Mouse (Mus musculus) embryo, embryonic 11 days (tissue): ENCODE data around the gene Hoxd9.

Experiments used
- DNase-seq: peaks from one replicate; pipeline ENCODE4 v3.0.0-alpha.2; 2015

Hoxd9 gene

DNA sequence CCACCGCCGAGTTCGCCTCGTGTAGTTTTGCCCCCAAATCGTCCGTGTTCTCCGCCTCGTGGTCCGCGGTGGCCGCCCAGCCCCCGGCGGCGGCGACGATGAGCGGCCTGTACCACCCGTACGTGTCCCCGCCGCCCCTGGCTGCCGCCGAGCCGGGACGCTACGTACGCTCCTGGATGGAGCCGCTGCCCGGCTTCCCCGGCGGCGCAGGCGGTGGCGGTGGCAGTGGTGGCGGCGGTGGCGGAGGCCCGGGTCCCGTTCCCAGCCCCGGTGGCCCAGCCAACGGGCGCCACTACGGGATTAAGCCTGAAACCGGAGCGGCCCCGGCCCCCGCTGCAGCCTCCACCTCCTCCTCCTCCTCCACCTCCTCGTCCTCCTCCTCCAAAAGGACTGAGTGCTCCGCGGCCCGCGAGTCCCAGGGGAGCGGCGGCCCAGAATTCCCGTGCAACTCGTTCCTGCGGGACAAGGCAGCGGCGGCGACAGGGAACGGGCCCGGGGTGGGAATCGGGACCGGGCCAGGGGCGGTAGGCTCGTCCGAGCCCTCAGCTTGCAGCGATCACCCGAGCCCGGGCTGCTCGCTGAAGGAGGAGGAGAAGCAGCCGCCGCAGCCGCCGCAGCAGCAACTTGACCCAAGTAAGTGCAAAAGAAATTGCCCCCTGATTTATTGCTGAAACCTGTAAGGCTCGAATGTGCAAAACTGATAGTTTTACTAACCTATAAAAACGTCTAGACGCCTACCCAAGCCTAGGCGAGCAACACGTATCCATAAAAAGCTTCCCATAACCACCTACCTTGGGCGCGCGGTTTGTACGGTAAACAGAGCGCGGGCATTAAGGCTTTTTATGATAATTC is 900 bp downstream of the Hoxd9 start:
- DNase-seq: no peak

DNA sequence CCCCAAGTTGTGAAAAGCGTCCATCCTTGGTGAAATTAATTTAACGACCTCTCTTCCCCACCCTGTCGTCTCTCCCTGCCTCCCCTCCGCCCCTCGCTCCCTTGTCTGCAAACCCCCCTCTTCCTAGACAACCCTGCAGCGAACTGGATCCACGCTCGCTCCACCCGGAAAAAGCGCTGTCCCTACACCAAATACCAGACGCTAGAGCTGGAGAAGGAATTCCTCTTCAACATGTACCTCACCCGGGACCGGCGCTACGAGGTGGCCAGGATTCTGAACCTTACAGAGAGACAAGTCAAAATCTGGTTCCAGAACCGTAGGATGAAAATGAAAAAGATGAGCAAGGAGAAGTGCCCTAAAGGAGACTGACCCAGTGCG is 1.5 kb downstream of the Hoxd9 start:
- no peak for DNase-seq

DNA sequence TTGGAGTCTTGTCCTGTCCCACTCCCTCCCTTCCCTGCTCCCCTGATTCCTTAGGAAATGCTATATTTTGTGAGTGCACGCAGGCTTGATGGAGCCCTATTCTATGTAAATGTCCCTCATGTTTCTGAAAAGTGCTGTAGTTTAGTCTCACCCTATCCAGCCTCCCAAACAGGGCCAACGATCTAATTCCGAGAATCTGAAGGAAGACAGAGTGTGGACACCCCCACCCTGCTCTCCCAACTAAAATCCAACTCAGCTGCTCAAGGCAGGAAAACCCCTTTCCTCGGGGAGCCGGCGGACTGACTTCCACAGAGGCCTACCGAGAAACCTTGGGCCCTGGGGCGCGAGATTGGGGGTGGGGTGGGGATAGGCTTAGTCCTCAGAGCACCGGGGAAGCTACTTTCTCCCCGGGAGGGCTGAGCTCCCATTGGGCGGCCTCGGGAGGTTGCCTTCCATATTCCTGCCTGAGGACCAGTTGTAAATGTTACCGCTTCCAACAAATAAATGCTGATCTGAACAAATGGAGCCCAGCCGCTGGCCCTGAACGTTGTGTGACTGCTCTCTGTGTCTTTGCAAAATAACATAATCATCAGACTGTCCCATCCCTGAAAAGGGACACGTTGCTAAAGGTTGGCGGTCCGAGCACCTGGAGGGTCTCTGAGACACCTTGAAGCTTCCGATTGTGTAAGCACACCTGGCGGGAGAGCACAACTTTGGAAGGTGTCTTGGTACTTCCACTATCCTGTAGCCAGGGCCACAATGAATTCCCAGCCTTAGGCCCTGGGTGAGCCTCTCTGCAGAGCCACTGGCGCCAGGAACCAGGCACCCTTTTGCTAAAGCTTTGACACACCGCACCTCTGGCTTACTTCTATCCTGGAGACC is 2.4 kb downstream of the Hoxd9 start:
- DNase-seq: no peak

DNA sequence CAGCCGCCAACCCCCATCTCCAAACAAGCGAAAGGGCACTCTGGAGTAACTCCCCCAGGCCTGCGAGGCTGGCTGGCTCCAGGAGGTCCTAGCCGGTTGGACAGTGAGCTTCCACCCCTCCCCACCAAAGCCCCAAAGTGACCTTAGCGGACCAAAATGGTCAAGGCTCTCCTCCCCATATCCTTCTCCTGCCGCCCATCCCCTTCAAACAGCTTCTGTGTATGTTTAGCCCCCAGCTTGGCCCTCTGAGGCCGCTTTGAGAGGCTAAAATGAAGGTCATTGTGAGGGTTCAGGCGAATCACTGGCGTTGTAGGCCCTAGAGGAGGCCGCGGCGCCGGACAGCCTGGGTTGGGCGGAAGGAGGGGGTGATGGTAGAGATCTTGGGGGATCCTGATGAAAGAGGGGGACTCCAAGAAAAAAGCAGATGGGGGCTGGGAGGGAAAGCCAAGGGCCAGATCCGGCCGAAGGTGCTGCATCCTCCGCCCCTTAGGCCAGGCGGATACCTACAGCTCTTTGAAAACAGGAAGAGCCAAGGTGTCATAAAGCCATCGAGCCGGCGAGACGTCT is 3.1 kb downstream of the Hoxd9 start:
- no peak for DNase-seq

DNA sequence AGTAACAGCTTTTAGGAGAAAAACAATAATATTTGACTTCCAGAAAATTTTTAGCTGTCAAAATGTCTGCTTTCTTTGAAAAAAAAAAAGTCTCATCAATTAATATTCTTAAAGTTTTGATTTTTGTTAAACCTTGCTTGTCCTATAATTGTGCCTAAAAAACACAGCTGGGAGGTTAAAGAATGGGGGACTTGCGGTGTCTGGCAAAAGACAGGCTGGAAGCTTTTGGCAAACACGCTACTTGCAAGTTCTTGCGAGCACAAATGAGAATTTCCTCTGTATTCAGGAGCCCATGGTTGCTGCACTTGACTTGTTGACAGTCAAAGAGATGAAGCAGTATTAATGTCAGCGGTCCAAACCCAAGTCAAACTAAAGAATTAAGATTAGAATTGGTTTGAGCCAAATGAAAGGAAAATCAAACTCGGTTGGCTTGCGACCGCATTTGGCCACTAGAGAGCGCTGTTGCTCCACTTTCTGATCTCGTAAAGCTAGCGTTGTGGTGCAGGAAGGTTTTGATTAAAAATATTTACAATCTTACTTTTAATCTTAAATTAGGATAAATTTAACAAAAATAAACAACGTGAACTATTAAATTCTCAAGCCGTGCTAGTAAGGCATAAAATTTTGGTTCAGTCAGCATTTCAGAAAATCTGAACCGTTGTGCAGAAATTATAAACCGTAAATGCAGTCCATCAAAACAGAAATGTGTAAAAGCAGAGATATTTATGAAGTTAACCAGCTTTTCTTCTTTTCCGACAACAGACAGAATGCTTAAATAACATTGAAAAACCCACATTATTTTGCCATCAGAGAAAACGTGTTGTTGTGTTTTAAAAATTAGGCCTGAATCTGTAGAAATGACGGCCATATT is 4.7 kb downstream of the Hoxd9 start:
- DNase-seq: peak; percentile 88

DNA sequence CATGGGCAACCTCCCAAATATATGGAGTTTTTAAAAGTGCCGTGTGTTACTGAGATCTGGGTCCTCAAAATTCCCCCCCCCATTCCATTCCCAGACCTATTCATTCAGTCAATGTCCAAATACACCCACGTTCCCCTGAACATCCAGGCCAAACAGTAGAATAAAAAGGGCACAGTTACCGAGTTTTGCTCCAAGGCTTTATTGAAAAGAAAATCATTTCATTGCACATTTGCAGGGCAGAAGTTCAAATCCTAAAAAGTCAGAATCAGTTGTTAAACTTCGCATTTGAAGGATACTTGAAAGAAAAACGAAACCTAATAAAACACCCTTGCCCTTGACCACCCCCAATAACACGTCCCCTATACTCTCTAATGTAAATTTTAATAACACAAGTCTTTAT is 5.3 kb downstream of the Hoxd9 start:
- no peak for DNase-seq

DNA sequence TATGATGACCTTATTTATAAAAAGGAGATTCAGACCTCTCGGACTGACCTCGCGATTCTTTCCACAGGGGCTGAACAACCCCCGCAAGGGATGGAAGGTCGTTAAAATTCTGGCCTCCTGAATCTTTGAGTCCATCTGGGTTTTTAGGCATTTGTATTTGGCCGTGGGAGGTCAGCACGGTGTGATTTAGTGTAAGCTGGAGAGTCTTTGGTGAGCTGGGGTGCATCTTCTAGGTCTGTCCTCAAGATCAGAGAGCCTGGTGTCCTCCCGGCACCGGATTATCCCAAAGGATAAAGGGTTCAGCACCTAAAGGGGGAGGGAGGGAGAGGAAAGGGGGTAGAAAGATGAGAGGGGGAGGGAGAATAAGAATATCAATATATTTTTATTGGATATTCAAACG is 5.8 kb downstream of the Hoxd9 start:
- DNase-seq: no peak

DNA sequence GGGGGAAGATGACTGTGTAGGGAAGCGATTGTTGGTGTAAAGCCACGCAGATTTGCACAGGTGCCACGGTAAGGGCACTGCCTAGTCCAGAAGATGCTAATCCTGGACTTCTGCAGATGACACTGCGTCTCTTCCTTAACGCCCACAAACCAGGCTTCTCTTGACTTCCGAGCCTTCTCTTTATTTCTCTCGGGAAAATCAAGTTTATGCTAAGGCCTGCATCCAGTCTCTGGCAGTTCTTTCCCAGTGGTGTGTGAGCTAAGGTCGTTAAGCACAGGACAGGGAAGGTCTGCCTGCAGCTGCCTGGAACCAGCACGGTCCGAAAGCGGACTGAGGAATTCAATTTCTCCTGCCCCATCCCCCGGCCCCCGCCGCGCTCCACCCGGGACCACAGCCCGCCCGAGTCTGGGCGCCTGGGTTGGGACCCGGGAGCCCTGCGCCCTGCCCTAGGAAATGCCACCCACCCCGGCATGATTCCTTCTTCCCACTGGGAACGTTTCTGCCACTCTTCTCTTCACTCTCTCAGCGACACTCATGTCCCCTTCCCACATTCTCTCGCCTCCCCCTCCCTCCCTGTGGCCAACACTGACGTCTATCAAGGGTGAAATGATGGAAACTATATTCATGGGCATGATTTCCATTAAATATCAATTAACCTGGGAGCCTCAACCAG is 6.3 kb downstream of the Hoxd9 start:
- peak; percentile 64 for DNase-seq

DNA sequence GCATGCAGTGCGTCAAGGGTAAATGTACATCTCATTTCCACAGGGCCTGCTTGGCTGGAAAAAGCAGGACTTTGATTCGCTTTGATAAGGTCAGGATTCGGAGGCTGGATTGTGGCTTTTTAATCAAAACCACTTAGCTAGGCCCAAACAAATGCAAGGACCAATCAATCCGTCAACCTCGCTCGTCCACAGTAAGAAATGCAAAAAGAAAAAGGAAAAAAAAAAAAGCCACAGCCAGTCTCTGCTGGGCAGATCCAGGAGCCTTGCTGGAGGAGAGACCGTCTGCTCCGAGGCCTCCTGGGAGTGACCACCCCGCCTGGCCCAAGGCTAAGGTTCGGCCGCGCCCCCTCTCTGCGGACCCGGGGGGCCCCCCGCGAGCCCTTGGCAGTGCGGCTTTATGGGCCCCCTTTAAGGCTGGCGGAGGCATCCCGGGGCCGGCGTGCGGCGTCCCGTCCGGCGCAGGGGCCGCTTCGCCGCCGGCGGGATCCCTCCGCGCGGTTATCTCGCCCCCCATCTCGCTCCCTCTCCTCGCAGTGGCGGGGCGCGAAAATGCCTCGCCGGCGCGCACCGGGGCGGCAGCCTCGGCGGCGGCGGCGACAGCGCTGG is 7.0 kb downstream of the Hoxd9 start, which contains the start of gene Hoxd8:
Gene Hoxd8, plus strand, starts transcription at position 223 of the 606 bp plus-strand sequence.
- peak; percentile 91 for DNase-seq

DNA sequence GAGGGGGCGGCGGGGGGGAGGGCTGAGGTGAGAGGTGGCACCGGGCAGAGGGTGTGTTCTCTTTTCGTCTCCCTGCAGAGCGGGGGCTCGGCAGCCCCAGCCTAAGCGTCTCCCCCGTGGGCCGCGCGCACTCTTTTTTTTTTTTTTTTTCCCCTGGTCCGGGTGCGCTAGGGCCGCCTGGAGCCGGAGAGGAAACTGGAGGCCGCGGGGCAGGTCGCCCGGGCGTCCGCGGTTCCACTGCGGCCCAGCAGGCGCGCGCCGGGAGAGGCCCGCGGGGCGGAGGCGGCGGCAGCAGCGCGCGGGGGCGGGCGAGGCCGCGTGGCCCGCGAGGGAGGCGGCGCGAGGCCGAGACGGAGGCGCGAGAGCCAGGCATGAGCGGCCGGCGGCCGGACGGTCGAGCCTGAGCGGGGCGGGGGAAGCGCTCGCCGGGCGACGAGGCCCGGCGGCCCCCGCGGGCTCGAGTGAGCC is 7.5 kb downstream of the Hoxd9 start:
- DNase-seq: peak; percentile 65

DNA sequence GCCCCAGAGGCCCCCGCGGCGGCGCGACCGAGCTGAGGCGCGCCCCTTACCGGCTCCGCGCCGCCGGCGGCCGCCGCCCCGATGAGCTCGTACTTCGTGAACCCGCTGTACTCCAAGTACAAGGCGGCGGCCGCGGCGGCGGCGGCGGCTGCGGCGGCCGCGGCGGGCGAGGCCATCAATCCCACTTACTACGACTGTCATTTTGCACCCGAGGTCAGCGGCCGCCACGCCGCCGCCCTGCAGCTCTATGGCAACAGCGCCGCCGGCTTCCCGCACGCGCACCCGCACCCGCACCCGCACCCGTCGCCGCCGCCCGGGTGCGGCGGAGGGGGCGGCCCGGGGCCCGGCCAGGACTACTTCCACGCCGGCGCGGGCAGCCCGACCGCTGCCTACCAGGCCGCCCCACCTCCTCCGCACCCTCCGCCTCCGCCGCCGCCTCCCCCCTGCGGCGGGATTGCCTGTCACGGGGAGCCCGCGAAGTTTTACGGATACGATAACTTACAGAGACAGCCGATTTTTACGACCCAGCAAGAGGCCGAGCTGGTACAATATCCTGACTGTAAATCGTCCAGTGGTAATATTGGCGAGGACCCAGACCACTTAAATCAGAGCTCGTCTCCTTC is 8.1 kb downstream of the Hoxd9 start:
- peak; percentile 77 for DNase-seq

DNA sequence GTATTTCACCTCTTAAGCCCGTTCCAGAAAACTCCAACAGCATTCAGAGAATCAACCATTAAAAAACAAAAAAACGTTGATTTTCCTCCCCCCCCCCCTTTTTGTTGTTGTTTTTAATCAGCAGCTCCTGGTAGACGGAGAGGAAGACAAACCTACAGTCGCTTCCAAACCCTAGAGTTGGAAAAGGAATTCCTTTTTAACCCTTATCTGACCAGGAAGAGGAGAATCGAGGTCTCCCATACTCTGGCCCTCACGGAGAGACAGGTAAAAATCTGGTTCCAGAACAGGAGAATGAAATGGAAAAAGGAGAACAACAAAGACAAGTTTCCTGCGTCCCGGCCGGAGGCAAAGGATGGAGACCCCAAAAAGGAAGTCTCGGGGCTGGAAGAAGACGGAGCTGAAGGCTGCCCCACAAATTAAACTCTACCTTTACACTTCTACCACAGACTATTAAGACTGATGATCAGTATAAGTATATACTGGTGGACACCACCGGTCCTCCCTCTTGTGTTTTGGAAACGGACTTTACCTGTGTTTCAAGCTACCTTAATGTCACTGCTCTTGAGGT is 8.9 kb downstream of the Hoxd9 start:
- no peak for DNase-seq

DNA sequence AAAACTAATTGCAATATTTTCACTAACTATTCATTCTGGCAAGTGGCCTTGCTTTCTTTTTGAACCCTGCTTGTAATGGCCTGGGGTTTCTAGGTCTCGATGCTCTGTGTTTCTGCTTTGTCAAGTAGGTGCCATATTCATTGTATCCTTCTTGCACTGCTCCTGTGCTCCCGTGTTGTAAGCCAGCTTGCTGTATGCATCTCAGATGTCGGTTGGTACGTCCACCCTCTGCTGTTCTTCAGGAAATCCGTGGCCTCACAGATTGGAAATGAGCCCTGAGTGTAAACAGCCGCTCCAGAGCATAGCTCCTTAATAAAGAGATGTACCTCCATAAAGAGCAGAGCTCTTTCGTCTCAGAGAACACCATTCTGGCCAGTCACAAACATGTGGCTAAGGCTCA is 10.1 kb downstream of the Hoxd9 start:
- no peak for DNase-seq

DNA sequence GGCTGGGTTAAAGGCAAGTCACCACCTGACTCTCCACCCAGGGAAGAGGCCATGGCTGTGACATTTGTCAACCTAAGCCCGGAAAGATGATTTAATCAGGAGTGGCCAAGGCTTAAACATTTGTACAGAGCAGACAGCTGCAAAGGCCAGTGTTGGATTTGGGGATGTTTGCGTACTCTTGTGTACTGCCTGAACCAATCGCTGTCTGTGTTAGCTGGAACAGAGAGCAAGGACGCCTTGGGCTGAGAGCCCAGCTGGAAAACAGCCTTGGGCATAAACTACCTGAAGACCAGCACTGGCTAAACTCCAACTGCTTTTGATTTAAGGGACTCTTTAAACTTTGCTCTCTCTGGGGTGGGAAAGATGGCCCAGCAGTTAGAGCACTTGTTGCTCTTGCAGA is 11.1 kb downstream of the Hoxd9 start:
- DNase-seq: no peak

DNA sequence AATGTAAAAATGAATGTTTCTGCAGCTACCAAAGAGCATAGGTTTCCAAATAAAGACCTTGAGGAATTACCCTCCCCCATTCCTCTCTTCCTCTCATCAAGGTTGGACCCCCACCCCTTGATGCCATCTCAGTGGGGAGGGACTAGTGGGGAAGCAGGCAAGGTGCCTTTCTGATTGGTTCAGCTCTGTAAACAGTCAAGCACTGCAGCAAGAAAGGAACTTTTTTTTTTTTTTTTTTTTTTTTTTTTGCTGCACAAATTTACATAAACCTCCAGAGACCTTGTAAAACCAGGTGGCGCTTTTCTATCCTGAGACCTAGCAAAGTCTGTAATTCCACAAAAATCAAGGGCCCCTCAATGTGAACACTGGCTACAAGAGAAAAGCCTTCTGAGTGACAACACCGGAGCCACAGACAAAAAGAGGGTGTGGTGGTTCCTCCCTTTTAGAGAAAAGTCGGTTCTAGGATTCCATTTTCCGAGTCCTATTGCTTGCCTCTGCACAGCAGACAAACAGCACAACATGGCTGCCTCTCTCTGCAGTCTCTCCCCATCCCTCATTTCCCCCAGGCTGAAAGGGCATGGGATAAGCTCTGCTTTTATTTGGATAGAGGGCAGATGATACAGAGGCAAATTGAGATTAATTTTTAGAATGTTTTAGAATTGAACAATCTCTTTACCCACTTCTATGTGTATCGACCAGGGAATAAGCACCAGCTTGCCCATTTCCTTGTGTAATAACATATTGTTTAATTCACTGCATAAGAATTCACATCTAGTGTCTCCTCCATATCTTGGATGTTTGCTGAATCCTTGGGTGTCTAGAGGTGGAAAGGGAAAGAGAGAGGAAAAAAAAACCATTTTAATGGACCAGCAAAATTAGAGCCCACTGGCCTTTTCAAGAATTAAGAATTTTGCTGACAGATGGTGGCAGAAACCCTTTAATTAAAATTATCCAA is 12.2 kb downstream of the Hoxd9 start:
- DNase-seq: no peak

DNA sequence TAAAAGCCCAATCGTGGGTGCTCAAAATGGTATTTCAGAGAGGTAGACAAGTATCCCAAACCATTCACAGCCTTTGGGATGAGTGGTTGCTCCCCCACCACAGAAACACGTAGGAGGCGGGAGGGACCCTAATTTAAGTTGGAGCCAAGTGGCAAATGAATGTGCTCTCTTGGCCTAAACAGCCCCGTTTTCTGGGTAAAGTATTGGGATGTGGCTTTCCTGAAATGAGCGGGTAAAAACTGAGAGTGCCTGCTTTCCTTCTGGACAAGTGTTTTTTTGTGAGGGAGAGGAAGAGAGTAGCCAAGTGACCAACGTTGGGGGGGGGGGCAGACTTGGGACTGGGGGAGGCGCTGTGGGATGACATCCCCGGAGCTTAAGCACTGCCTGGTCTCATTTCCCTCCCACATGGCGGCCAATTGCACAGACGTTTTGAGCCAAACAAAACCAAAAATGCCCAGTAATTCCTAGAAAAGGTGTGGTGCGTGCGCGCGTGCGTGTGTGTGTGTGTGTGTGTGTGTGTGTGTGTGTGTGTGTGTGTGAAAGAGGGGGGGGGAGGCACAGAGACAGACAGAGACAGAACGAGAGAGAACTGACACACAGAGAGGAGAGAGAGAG is 13.5 kb downstream of the Hoxd9 start:
- no peak for DNase-seq

DNA sequence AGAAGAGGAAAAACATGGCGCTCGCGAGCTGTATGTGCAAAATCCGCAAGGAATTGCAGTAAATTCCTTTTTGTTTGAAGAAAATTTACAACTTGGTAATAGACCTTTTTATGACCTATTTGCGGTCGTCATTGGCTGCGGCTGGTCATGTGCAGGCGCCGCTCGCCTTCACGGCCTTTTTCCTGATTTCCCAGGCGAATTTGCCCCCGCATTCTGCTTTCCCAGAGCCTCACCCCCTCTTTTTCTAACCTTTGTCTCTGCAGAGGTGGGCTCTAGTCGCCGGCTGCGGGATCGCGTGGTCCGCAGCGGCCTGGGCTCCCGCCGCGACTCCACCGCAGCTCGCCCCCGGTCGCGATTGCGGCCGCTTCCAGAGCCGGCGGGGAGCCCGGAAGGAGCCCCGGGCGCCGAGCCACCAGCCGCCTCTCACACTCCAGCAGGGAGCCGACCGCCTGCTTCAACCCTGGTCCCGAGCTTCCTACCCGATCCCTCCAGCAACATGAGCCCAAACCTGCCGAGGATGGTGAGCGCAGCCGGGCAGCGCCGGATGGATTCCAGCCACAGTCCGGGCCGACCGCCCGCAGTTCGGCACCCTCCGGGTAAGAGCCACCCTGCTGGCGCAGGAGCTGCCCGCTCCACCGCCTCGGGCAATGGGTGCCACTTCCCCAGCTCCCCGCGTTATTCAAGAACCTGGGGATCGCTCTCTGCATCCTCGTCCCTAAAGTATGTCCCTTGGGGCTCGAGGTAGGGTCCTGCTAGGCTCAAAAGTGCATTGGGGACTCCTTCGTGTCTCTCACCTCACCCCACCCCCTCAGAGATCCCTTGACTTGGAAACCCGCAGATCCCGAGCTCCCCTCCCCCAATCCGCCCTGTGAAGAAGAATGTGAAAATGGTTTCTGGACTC is 14.4 kb downstream of the Hoxd9 start, which contains the start of the genes Hoxd3 and Hoxd4:
Gene Hoxd3, plus strand, starts transcription at position 207 of the 901 bp plus-strand sequence.
Gene Hoxd4, plus strand, starts transcription at position 209 of the 901 bp plus-strand sequence.
- DNase-seq: peak; percentile 82
